Mouse (Mus musculus) lung, adult 18-20 months (tissue): ENCODE results near the gene Cybc1.
A peak's percentile ranks its signal among the peaks of the same experiment; 100 is the strongest.

ENCODE experiments used
- DNase-seq, 2 experiments: peaks; one replicate each; pipeline ENCODE4 v3.0.0; 2022; ENCODE audit warnings: mixed read lengths in 2 of 2

The Cybc1 gene

DNA sequence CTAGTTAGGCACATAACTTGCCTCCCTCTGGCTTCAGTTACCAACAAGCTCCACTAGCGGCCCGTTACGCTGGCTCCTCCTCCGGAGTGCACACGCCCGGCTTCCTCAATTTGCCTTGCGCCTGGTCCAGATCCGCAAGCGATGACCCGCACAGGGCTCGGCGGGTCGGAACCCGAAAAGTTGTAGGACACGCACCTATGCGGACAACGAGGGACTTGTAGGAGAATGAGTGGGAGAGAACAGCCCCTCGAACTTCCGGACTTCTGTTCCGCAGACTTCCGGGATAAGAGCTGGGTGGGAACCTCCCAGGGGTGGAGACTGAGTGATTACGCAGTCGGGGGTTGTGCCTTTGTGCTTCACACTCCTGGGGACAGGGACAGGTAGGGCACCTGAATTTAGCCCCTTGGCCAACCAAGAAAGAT, at the start of gene Cybc1:
Gene Cybc1, minus strand, starts transcription at position 305 of the 422 bp plus-strand sequence.
- DNase-seq, result peak; percentile 88 to 89

DNA sequence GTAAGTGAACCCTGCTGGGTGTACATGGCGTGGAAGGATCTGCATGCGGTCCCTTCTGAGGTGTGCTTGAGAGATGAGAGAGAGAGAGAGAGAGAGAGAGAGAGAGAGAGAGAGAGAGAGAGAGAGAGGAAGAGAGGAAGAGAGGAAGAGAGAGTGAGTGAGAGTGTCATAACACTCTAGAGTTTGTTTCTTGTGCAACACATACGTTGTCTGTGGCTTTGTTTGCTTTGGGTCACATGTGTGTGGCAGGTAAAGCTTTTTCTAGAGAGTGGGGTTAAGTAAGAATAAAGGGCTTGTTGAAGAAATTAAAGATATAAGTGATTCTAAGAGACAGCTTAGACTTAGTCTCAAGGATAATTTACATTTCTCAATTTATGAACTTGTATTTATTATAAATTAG, 48.9 kb upstream of the Cybc1 start:
- DNase-seq, result no peak

DNA sequence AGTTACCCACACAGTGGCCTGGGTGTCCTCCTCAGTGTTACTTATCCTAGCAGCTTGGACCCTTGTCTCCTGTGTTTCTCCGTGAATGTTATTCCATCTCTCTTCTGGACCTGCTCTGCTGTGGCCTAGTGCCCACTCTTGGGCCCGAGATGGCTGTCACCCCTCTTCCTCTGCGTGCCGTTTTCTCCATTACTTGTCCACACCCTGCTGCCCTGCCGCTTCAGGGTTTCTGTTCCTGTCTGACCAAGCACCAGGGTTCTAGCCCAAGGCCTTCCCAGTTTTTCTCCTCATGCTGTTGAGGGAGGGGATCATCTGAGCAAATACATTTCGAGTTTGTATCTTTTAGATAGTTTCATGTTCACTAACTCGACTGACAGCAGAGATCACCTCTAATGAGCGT, 48.4 kb upstream of the Cybc1 start:
- DNase-seq, result no peak

DNA sequence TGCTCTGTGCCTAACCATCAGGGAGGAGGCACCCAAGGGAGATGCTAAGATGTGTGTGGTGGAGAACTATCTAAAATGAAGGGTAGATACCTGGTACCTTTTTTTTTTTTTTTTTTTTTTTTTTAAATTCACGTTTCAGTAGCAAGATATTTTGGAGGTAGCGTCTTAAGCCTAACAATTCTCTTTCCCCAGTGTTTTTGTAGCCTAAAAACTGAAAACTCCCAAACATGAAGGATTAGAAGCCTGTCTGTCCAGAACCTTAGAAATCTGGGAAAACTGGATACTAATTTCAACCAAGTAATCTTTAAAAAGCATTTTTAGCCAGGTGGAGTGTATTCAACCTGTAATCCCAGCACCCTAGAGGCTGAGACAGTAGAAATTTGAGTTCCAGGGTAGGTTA, 32.0 kb upstream of the Cybc1 start:
- no peak for DNase-seq

DNA sequence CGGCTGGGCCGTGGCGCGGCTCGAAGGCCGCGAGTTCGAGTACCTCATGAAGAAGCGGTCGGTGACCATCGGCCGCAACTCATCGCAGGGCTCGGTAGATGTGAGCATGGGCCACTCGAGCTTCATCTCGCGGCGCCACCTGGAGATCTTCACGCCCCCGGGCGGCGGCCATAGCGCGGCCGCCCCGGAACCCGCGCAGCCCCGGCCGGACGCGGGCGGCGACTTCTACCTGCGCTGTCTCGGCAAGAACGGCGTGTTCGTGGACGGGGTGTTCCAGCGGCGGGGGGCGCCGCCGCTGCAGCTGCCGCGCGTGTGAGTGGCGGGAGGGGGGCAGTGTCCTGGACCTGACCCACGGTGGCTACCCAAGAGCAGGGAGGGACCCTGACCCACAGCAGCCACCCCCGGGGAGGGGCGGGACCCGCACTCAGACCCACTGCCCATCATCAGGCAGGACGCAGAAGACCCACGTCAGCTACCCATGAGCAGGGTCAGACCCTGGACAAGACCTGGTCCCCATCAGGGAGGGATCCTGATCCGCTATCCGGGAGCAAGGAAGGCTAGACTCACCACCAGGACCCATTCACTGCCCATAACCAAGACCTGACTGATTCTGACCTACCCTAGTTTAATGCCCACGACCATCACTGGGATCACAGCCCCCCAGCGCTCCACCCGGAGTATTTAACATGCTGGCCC, 31.2 kb upstream of the Cybc1 start:
- peak; percentile 21 to 23 for DNase-seq

DNA sequence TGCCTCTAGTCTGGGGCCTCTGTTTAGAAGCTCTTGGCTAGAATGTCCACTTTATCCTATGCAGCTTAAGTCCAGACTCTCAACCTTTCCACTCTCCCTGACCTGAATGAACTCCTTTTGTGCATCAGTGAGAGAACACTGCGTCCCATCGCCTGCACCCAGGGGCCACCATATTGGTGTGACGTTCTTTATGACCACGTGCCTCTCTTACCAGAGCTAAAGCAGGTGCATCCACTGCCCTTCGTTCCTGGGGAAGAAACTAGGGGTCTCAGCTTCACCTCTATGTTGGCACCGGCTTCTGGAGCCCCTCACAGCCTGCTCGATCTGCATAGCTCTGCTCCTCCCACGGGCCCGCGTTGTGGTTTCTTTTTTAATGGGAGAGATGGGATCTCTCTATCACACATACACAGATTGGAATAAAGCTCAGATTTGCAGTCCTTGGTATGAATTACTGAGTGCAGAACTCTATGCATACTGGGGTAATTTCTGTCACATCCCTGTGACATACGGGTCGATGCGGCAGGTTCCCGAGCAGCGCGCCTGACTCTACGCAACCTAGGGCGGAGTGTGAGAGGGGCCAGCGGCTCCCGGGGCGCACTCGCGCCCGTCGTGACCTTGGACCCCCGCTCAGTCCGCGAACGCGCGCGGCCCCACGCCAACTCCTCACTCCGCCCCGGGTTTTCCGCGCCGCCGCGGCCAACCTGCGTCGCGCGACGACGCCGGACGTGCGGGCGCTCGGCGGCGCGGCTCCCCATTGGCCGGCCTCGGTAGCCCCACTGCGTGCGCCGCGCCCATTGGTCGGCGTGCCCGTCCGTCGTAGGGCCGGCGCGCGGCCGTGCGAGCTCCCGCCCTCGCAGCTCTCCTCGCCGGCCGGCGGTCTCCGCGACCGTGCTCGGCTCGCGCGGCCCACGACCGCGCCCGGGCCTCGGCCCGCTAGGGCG, 30.3 kb upstream of the Cybc1 start, which contains the start of gene Foxk2:
Gene Foxk2, plus strand, starts transcription at position 831 of the 941 bp plus-strand sequence.
- DNase-seq, result peak; percentile 88 to 91

DNA sequence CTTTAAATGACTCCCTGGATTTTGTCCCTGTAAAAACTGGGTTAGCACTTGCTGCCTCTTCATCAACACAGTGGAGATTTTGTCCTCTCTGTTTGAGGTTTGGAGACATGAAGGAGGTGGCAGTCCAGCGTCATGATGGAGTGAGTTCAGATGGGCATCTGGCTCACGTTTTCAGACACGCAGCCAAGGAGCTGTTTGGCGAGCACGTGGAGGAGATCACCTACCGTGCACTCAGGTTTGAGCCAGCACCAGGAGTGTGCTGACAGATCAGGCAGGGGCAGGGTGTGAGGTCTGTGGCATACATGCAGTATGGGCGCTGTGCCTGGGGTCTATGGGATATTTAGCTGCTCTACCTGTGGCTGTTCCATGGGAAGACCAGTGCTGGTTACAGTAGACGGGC, 21.1 kb upstream of the Cybc1 start:
- DNase-seq, result no peak

DNA sequence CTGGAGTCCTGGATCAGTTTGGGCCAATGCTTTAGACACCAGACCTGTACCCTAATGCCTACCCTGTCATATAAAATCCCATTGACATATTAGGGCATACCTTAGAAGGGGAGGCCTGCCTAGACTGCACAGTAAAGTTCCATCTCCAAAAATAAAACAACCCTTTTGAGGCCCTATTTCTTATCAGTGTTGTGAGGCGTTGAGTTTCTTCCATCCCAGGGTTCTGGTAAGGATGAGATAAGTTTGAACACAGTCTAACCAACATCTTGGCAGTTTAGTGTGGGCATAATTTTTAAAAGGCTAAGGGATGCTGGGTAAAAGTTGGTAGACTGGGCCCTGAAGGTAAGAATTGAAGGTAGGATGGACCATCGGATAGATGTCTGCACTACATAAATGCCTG, 10.5 kb upstream of the Cybc1 start:
- no peak for DNase-seq

DNA sequence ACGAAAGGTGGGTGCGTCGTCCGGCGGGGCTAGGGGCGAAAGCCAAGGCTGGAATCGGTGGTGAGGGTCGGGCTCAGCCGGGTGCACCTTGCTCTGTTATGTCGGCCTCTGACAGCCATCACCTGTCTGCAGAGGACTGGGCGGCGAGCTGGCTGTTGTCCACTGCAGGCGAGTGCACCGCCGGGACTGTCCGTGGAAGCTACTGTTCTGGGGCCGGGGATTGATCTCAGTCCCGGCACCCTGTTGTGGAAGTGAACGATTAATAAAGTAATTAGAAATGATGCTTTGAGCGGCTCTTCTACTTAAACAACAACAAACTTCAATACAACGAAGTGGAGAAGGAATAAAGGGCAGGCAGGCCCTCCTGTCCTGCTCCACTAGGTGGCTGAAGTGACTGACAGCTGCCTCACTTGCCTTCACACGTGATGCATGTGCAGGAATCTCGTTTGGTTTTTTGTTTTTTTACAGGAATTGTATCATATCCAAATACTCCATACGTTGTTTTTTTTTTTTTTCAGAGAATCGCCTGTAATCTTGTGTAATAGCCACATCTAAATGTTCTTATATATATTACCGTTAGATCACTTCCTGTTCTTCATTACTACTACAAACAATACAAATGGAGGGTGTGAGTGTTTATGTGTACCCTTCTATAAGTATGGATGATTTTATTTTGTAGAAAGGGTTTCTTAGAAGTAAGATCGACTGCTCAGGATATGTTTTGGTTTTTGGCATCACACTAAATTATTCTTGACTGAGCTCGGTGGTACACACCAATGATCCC, 8.4 kb upstream of the Cybc1 start:
- peak; percentile 31 to 44 for DNase-seq

DNA sequence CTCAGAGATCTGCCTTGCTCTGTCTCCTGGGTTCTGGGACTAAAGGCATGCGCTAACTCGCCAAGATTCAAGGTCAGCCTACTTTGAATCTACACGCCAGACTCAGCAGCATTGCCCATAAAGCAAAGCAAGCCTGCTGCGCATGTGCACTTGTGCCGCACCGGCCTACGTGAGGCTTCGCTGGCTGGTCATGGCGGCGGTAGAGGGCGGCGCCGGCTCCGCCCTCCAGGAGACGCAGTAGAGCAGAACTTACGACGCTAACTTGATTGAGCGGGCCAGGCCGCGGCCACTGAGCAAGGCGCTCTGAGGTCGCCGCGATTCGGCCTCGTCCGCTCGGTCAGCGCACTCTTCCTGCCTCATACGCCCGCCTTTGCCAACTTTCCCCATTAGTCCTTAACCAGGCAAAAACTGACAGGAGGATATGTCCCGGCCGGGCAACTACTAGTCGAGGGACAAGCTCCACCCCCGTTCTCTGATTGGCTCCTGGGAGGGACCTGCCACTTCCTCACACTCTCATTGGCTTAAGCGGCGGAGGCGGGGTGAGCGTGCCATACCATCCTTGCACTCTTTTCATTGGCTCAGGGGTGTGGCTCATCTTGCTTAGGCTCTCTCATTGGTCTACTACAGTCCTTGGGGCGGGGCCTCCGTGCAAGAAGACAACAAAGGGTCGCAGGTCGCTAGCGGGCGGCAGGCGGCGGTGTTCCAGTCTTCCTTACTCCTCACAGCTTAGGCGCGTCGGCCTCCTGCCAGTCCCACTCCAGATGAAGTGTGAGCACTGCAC, 7.6 kb upstream of the Cybc1 start, which contains the start of gene Narf:
Gene Narf, plus strand, starts transcription at position 690 of the 781 bp plus-strand sequence.
- peak; percentile 100 for DNase-seq

DNA sequence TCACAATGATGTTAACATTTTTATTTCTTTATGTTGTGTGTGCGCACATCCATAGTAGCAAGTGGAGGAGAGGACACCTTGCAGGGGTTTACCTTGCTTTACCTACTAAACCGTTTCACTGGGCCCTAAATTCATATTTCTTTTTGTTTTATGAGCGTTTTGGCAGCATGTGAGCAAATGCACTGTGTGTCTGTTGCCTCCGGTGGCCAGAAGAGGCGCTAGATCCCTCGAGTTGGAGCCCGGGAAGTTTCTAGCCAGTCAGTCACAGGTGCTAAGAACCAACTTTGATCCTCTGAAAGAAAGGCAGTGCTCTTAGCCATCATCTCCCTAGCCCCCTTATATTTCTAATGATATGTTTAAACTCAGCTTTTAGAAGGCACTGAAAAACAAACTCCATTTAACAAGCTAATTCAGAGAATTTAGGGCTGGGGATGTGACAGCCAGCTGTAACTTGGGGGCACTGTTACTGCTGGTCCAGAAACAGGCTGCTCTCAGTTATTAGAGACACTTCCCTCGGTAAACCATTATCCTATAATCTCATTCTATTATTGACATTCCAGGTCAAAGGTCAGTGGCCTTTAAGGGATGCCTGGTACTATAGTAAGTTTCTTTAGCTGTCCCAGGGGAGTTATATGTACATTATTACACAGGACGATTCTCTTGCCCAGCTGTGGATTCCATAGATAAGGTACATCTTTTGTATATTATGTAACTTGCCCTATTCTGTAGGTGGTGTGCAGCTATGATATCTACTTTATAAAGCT, 6.5 kb upstream of the Cybc1 start:
- DNase-seq, result peak in 1 of 2 experiments; percentile 36

DNA sequence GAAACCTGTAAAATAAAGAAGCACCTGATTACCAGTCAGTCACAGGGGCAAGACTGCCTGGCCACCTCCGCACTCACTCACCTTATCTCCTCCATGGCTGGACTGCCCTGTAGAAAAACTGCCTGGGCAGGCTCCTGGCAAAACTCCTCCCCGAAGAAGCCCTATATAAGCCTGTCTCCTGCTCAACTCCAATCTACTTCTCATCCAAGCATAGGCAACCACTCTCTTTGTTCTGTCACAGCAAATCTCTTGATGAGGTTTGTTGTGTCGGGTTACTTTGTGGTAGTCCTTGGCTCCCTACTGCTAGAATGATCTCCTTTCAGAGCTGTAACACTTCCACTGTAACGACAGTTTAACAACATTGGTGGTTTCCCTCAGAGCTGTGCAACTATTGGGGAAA, 3.6 kb upstream of the Cybc1 start:
- DNase-seq, result no peak

DNA sequence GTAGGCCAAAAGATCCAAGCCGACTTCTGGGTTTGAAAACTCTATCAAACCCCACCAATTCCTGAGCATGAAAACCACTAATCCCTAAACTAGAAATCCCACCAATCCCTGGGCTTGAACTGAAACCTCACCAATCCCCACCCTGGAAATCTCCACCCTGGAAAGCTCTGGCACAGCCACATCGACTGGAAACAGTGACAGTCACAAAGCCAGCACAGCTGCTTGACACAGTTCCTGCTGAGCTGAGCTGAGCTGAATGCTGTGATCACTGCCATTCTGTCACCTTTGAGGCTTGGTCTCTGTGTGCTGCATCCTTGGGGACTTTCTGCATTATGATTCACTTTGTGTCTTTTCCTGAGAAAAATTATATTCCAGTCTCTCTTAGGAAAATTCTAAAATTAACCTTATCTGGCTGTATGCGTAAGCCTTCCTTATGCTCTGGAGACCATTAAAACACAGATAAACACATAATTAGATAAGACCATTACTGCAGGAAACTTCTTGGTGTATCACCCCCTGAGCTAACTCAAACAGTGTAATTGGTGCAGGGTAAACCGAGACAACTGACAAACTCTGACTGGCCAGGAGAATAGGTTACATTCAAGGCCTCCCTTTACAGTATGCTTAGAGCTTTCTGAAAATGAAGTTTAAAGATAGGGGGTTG, 2.6 kb upstream of the Cybc1 start:
- no peak for DNase-seq

DNA sequence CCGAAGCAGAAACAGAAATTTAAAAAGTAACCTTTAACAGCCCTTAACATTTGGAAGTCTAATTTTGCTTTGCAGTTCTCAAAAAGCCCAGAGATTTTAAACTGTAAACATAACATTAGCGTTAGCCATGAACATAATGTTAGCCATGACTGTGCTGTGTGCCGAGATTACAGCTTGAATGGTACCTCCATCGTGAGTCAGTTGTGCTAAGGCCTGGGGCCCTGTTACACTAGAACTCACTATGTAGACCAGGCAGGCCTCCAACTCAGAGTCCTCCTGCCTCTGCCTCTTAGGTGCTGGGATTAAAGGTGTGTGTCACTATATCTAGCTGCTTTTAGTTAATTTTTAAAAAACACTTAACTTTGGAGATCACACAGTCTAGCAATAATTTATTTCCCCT, 2.1 kb upstream of the Cybc1 start:
- no peak for DNase-seq

DNA sequence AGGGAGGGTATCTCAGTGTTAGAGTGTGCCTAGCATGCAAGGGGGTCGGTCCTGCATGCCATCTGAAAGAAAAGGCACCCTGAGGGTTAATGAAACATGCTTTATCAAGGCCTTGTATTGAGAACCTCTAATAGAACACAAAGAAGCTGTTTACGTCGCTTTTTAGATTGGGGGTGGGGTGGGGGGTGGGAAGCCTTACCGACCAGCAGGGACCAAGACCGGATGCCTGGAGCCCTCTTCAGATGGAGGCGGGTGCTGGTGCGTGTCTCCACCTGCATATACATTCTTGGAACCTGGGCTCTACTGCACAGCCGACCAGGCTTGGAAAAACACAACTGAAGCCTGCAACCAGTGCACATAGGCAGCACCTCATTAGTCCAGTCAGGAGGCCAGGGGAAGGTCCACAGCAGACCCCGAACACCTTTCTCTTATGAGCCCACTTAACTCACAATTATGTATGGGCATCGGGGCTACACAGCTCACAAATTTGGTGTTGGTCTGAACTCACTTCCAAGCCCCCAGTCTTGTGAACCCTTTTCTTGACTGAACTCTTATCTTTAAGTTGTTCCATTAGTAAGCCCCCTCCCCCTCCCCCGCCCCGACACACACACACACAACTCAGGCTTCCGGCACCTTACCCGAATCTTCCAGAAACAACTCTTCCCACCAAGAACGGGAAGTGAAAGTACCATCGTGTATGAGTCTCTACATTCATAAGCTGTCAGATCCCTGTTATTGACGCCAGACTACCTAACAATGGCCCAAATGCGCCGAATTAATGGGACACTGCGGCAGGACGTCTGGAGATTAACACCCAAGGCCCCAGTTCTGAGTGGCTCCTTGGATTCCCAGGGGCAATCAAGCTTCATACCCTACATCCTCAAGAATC, 749 bp downstream of the Cybc1 start:
- DNase-seq, result no peak

DNA sequence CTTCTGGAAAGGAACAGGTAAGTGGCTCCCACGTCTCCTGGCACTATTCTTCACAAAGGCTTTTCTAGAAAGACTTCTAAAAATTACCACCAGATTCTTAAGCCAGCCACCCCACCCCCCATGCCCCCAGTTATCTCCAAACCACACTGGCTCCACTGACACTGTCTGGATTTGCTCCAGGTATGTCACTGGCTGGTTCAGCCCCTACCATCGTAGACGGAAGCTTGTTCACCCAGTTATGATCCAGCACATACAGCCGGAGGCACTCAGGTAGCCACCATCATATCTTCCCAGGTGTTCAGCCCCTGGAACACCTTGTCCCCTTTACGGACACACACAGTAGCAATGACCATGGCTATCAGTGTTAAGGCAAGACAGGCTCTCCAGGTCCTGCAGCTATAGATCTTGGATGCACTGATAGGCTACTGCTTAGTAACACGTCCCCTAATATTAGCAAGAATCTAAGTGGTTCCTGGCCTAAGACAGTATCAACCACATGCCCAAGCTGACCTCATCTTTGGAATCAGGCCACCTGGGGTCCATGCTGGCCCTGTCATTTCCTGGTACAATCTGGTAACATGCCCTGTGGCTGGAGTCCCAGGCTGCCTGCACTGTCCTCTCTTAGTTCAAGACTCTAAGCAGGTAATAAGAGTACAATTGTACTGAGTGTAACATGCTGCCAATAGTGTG, 7.7 kb downstream of the Cybc1 start:
- DNase-seq, result no peak

DNA sequence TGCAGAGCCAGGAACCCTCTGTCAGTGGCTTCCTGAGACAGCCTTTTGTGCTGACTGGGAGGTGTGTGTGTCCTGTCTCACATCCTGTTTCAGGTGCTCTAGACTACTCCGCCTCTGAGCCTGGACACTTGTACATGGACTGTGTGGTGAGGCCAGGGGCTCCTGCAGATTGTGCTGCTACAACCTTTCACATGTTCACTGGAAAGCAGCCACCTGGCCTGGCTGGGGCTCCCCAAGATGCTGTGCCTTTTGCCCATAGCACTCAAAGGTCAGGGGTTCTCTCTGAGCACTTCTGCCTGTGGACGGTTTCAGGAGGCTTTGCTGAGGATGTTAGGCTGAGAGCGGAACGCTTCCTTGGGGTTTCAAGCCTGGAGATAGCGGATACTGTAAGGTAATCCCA, 8.4 kb downstream of the Cybc1 start:
- DNase-seq, result no peak

DNA sequence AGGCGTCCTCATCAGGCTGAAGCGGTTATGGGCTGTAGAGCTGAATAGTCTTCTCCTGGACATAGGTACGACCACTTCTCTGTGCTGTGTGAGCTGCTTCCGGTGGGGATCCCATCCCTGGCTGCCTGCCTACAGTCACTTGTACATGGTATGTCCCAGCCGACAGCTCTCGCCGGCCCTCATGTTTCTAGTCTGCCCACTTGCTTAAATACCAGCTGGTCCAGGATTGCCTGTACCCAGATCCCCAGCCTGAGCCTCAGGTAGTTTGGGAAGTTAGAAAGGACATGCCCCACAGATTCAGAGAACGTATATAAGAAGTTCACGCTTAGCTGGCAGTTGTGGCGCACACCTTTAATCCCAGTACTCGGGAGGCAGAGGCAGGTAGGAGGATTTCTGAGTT, 9.3 kb downstream of the Cybc1 start:
- DNase-seq, result no peak

DNA sequence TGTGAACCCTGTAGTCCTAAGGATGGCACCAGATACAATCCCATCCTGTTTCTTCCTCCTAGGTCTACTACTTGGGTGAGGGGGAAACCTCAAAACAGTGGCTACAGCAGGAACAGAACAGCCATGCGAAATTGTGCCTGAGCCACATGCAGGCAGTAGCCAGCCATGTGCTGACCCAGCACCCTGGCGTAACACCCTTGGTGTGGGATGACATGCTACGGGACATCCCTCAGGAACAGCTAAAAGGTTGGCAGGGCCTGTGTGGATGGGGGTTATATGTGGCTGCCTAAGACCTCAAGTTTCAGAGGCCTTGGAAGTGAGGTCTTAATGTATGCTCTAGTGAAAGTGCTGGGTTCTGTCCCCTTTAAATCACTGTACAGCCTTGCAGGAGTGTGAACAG, 12.3 kb downstream of the Cybc1 start:
- DNase-seq, result no peak
